Mouse (Mus musculus) lung, postnatal 25 days (tissue): ENCODE measurements at regions not wholly inside any gene's neighbourhood (a gene's known extent, or its start where the extent isn't known, plus 50 kb on each side); places are given as distances from the start of the nearest gene placed in this dataset.
"Not testable (repeated sequence)": the region's sequence is repeated elsewhere in the genome, so short reads cannot be mapped to it uniquely, and the experiment has no call there.

Experiments used
- DNase-seq: peaks from one replicate; pipeline ENCODE4 v3.0.0; 2022; ENCODE audit warnings: low spot score

GRCm38 (mm10) chr3:38320998-38321397, 163.6 kb downstream of the Ankrd50 start:
- no peak for DNase-seq

GRCm38 (mm10) chr3:38312834-38313233, 171.8 kb downstream of the Ankrd50 start:
- no peak for DNase-seq

GRCm38 (mm10) chr3:38312121-38312520, 172.5 kb downstream of the Ankrd50 start:
- peak; percentile 73 for DNase-seq

- DNase-seq = peak; percentile 30
These were observed 184.5 kb downstream of the Ankrd50 start for GRCm38 (mm10) chr3:38299898-38300751.

- peak; percentile 29 for DNase-seq
These were observed 185.3 kb downstream of the Ankrd50 start for GRCm38 (mm10) chr3:38299236-38299897.

GRCm38 (mm10) chr3:38297499-38297898, 187.1 kb downstream of the Ankrd50 start:
- DNase-seq = no peak

GRCm38 (mm10) chr3:38289062-38289461, 195.6 kb downstream of the Ankrd50 start:
- no peak for DNase-seq

- DNase-seq = peak; percentile 35
These were observed 200.9 kb downstream of the Ankrd50 start for GRCm38 (mm10) chr3:38283687-38284124.

- no peak for DNase-seq
These were observed 201.8 kb downstream of the Ankrd50 start for GRCm38 (mm10) chr3:38282891-38283290.

GRCm38 (mm10) chr3:38281683-38282082, 203.0 kb downstream of the Ankrd50 start:
- DNase-seq = no peak

- DNase-seq = no peak
These were observed 203.8 kb downstream of the Ankrd50 start for GRCm38 (mm10) chr3:38280876-38281275.

- DNase-seq = peak; percentile 13
These were observed 204.5 kb downstream of the Ankrd50 start for GRCm38 (mm10) chr3:38280105-38280504.

GRCm38 (mm10) chr3:38276948-38277504, 207.6 kb downstream of the Ankrd50 start:
- DNase-seq = no peak

- DNase-seq = no peak
These were observed 209.3 kb downstream of the Ankrd50 start for GRCm38 (mm10) chr3:38275321-38275720.

- no peak for DNase-seq
These were observed 213.9 kb downstream of the Ankrd50 start for GRCm38 (mm10) chr3:38270742-38271141.

- DNase-seq = no peak
These were observed 216.4 kb downstream of the Ankrd50 start for GRCm38 (mm10) chr3:38268226-38268625.

GRCm38 (mm10) chr3:38263261-38264141, 221.1 kb downstream of the Ankrd50 start:
- DNase-seq = no peak

- DNase-seq = no peak
These were observed 223.1 kb downstream of the Ankrd50 start for GRCm38 (mm10) chr3:38261326-38262075.

- not testable (repeated sequence) for DNase-seq
These were observed 225.4 kb downstream of the Ankrd50 start for GRCm38 (mm10) chr3:38259223-38259622.

- DNase-seq = no peak
These were observed 226.8 kb downstream of the Ankrd50 start for GRCm38 (mm10) chr3:38257843-38258290.
